Mouse (Mus musculus): ENCODE results near the gene Sirpb1c. TPM values are rescaled to one million over a fixed set of nuclear protein-coding genes. Genes with fewer than 3 reads are reported as not detected.

Sirpb1c gene
- polyA plus RNA-seq (2014; fragmentation: Illumina TruSeq; extraction: RNeasy Lipid Tissue Mini Kit (QIAGEN cat#74804); ENCODE audit: low read depth, low replicate concordance) = 0.98 TPM

DNA sequence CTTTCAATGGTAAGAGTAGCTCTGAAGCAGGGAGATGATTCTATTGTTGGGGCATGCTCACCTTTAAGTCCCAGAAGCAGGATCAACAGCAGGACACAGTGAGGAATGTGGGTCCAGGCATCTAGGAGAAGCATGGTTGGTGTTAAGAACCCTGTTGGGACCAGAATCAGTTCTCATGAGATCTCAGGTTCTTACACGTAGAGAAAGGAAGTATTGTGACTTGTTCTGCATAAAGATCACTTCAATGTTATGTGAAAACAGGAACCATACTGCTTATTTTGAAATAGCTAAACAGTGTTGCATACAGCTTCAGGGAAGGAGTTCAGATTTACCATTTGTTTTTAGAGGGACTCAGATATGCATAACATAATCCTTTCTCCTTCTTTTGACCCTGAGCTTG is at the start of gene Sirpb1c:
Gene Sirpb1c, minus strand, starts transcription at position 249 of the 400 bp plus-strand sequence.

Other genes starting within 250 kb of the Sirpb1c start
- gene Gm5150, start 157.9 kb upstream of the Sirpb1c start, polyA plus RNA-seq (2014; fragmentation: Illumina TruSeq; extraction: RNeasy Lipid Tissue Mini Kit (QIAGEN cat#74804); ENCODE audit: low read depth, low replicate concordance) = 0.48 TPM